Mouse (Mus musculus) 3134 (cell line): ENCODE measurements around the gene Pxk.
A peak's percentile ranks its signal among the peaks of the same experiment; 100 is the strongest.
"Not testable (repeated sequence)": the region's sequence is repeated elsewhere in the genome, so short reads cannot be mapped to it uniquely, and the experiment has no call there.

ENCODE experiments used
- DNase-seq: peaks from one replicate; pipeline ENCODE4 v3.0.0-alpha.2; 2011; ENCODE audit warnings: low spot score; ENCODE audit not compliant: insufficient read length; ENCODE audit errors: extremely low read depth

The Pxk gene

GRCm38 (mm10) chr14:8101886-8102285 is 3.9 kb downstream of the Pxk start:
- DNase-seq: peak; percentile 13

- DNase-seq: no peak
These were observed 4.7 kb downstream of the Pxk start for GRCm38 (mm10) chr14:8102676-8103075.

GRCm38 (mm10) chr14:8108047-8108446 is 10.0 kb downstream of the Pxk start:
- no peak for DNase-seq

- DNase-seq: no peak
These were observed 11.0 kb downstream of the Pxk start for GRCm38 (mm10) chr14:8108976-8109375.

- no peak for DNase-seq
These were observed 13.5 kb downstream of the Pxk start for GRCm38 (mm10) chr14:8111545-8111944.

GRCm38 (mm10) chr14:8112036-8112435 is 14.0 kb downstream of the Pxk start:
- no peak for DNase-seq

GRCm38 (mm10) chr14:8113616-8114015 is 15.6 kb downstream of the Pxk start:
- no peak for DNase-seq

- no peak for DNase-seq
These were observed 16.3 kb downstream of the Pxk start for GRCm38 (mm10) chr14:8114306-8114705.

GRCm38 (mm10) chr14:8114756-8115155 is 16.7 kb downstream of the Pxk start:
- no peak for DNase-seq

GRCm38 (mm10) chr14:8115772-8116171 is 17.8 kb downstream of the Pxk start:
- no peak for DNase-seq

- DNase-seq: no peak
These were observed 19.4 kb downstream of the Pxk start for GRCm38 (mm10) chr14:8117371-8117770.

- DNase-seq: no peak
These were observed 21.4 kb downstream of the Pxk start for GRCm38 (mm10) chr14:8119454-8119853.

GRCm38 (mm10) chr14:8119904-8120303 is 21.9 kb downstream of the Pxk start:
- DNase-seq: no peak

GRCm38 (mm10) chr14:8123141-8123540 is 25.1 kb downstream of the Pxk start:
- DNase-seq: no peak

GRCm38 (mm10) chr14:8123611-8124010 is 25.6 kb downstream of the Pxk start:
- not testable (repeated sequence) for DNase-seq

GRCm38 (mm10) chr14:8124046-8124881 is 26.3 kb downstream of the Pxk start:
- DNase-seq: no peak

GRCm38 (mm10) chr14:8127971-8128370 is 30.0 kb downstream of the Pxk start:
- no peak for DNase-seq

GRCm38 (mm10) chr14:8132789-8133188 is 34.8 kb downstream of the Pxk start:
- DNase-seq: no peak

- DNase-seq: no peak
These were observed 36.2 kb downstream of the Pxk start for GRCm38 (mm10) chr14:8134234-8134633.

GRCm38 (mm10) chr14:8135130-8135529 is 37.1 kb downstream of the Pxk start:
- DNase-seq: peak; percentile 23

- no peak for DNase-seq
These were observed 42.0 kb downstream of the Pxk start for GRCm38 (mm10) chr14:8139724-8140710.
